Mouse (Mus musculus) ovary, adult 2 months (tissue): ENCODE measurements around the gene Sbno1. TPM values are rescaled to one million over a fixed set of nuclear protein-coding genes. Genes with fewer than 3 reads are reported as not detected.

Experiments used
- polyA plus RNA-seq: library from polyadenylated mRNA; depleted of rRNA; stranded (reverse); fragments of >200 nt; gene quantifications from 2 replicates; pipeline ENCODE4 v1.2.3, GENCODE M21; 2012; rRNA removed

Sbno1 gene
- 8.6 and 14.1 TPM in 2 replicates for polyA plus RNA-seq

GRCm38 (mm10) chr5:124425412-124426259 is at the start of gene Sbno1:
TSS of gene Sbno1 (minus strand) at chr5:124426001.

GRCm38 (mm10) chr5:124439447-124440093 is 13.8 kb upstream of the Sbno1 start, which contains the start of gene Kmt5a:
TSS of gene Kmt5a (plus strand) at chr5:124439930.

GRCm38 (mm10) chr5:124362982-124363381 is 62.8 kb downstream of the Sbno1 start, which contains the start of gene Cdk2ap1:
TSS of gene Cdk2ap1 (minus strand) at chr5:124363082.

GRCm38 (mm10) chr5:124327510-124328364 is 98.1 kb downstream of the Sbno1 start, which contains the start of the genes Mphosph9 and 2810006K23Rik:
TSS of gene Mphosph9 (minus strand) at chr5:124327972.
TSS of gene 2810006K23Rik (plus strand) at chr5:124328089.

Other genes with a start within 250 kb of the Sbno1 start
- 155 and 173 TPM in 2 replicates for gene Pitpnm2, start 176.2 kb downstream of the Sbno1 start, polyA plus RNA-seq
- gene Mphosph9, start 98.0 kb downstream of the Sbno1 start, polyA plus RNA-seq: 3.4 and 4.7 TPM in 2 replicates
- gene 2810006K23Rik, start 97.9 kb downstream of the Sbno1 start, polyA plus RNA-seq: 6.8 and 7.9 TPM in 2 replicates
- 141 and 143 TPM in 2 replicates for gene Cdk2ap1, start 62.9 kb downstream of the Sbno1 start, polyA plus RNA-seq
- 58.8 and 69.4 TPM in 2 replicates for gene Kmt5a, start 13.9 kb upstream of the Sbno1 start, polyA plus RNA-seq
- gene Rilpl2, start 52.4 kb upstream of the Sbno1 start, polyA plus RNA-seq: 55.1 and 55.9 TPM in 2 replicates
- gene Snrnp35, start 57.1 kb upstream of the Sbno1 start, polyA plus RNA-seq: 2.9 and 3.3 TPM in 2 replicates
- 16.2 and 19.2 TPM in 2 replicates for gene Rilpl1, start 105.4 kb upstream of the Sbno1 start, polyA plus RNA-seq
- gene Tmed2, start 114.7 kb upstream of the Sbno1 start, polyA plus RNA-seq: 271 and 449 TPM in 2 replicates
- gene Ddx55, start 126.9 kb upstream of the Sbno1 start, polyA plus RNA-seq: 13.2 and 17.8 TPM in 2 replicates
- 18.8 and 24.3 TPM in 2 replicates for gene Eif2b1, start 153.1 kb upstream of the Sbno1 start, polyA plus RNA-seq
- 39.2 and 50.5 TPM in 2 replicates for gene Gtf2h3, start 153.1 kb upstream of the Sbno1 start, polyA plus RNA-seq
- 60.2 and 90.0 TPM in 2 replicates for gene Atp6v0a2, start 202.6 kb upstream of the Sbno1 start, polyA plus RNA-seq